Mouse (Mus musculus) fibroblast of lung, adult 2 months (primary cell): ENCODE results near the gene Itgb3.
A peak's percentile ranks its signal among the peaks of the same experiment; 100 is the strongest.
"Not testable (repeated sequence)": the region's sequence is repeated elsewhere in the genome, so short reads cannot be mapped to it uniquely, and the experiment has no call there.

Experiments used
- DNase-seq: peaks from one replicate; pipeline ENCODE4 v3.0.0-alpha.2; 2011; ENCODE audit warnings: low read depth

Gene Itgb3

GRCm38 (mm10) chr11:104607491-104608245 is at the start of gene Itgb3:
Gene Itgb3, plus strand, starts transcription at chr11:104608000.
- no peak for DNase-seq

- no peak for DNase-seq
Observed at GRCm38 (mm10) chr11:104558065-104558464, 49.7 kb upstream of the Itgb3 start.

GRCm38 (mm10) chr11:104558651-104559403 is 49.0 kb upstream of the Itgb3 start:
- DNase-seq = no peak

GRCm38 (mm10) chr11:104560971-104561370 is 46.8 kb upstream of the Itgb3 start:
- peak; percentile 40 for DNase-seq

- no peak for DNase-seq
Observed at GRCm38 (mm10) chr11:104563496-104563895, 44.3 kb upstream of the Itgb3 start.

- no peak for DNase-seq
Observed at GRCm38 (mm10) chr11:104565172-104565571, 42.6 kb upstream of the Itgb3 start.

- no peak for DNase-seq
Observed at GRCm38 (mm10) chr11:104566097-104566496, 41.7 kb upstream of the Itgb3 start.

- no peak for DNase-seq
Observed at GRCm38 (mm10) chr11:104566796-104567195, 41.0 kb upstream of the Itgb3 start.

- no peak for DNase-seq
Observed at GRCm38 (mm10) chr11:104567736-104568135, 40.1 kb upstream of the Itgb3 start.

- DNase-seq = no peak
Observed at GRCm38 (mm10) chr11:104568326-104568725, 39.5 kb upstream of the Itgb3 start.

- not testable (repeated sequence) for DNase-seq
Observed at GRCm38 (mm10) chr11:104570515-104570914, 37.3 kb upstream of the Itgb3 start.

- not testable (repeated sequence) for DNase-seq
Observed at GRCm38 (mm10) chr11:104571373-104571772, 36.4 kb upstream of the Itgb3 start.

- no peak for DNase-seq
Observed at GRCm38 (mm10) chr11:104572091-104572490, 35.7 kb upstream of the Itgb3 start.

GRCm38 (mm10) chr11:104572566-104572965 is 35.2 kb upstream of the Itgb3 start:
- DNase-seq = no peak

- DNase-seq = no peak
Observed at GRCm38 (mm10) chr11:104576772-104577612, 30.8 kb upstream of the Itgb3 start.

- no peak for DNase-seq
Observed at GRCm38 (mm10) chr11:104578074-104578473, 29.7 kb upstream of the Itgb3 start.

GRCm38 (mm10) chr11:104579084-104579483 is 28.7 kb upstream of the Itgb3 start:
- no peak for DNase-seq

GRCm38 (mm10) chr11:104579575-104579974 is 28.2 kb upstream of the Itgb3 start:
- DNase-seq = no peak

GRCm38 (mm10) chr11:104580091-104580490 is 27.7 kb upstream of the Itgb3 start:
- DNase-seq = no peak

GRCm38 (mm10) chr11:104580606-104581005 is 27.2 kb upstream of the Itgb3 start:
- no peak for DNase-seq

- DNase-seq = no peak
Observed at GRCm38 (mm10) chr11:104581446-104582307, 26.1 kb upstream of the Itgb3 start.

- no peak for DNase-seq
Observed at GRCm38 (mm10) chr11:104582308-104582606, 25.5 kb upstream of the Itgb3 start.
